ENCODE assay signal across 1 mouse cellular context in genomic region chr17:56805784-56806183, GRCm38 (mm10).
TF ChIP-seq lines count a peak whose summit lies in the region.

No protein-coding gene starts in this region.

TF ChIP-seq in CH12.LX, 34 proteins besides CTCF, POLR2A, EP300 and RAD21:
- TF ChIP-seq USF1 (IDR thresholded peaks at IDR 0.05; ENCODE audit: low read depth, low read length) (no peak), ZNF384 (IDR thresholded peaks at IDR 0.05; ENCODE audit: low read depth, low read length) (no peak), SMC3 (IDR thresholded peaks at IDR 0.05; ENCODE audit: low read depth, low read length) (peak; percentile 36), CHD1 (IDR thresholded peaks at IDR 0.05; ENCODE audit: low read depth, low read length) (no peak), MXI1 (IDR thresholded peaks at IDR 0.05; ENCODE audit: low read depth, low read length) (no peak)
